Mouse (Mus musculus) adrenal gland, adult 10 weeks (tissue): ENCODE data around the gene Gjd3. TPM values are rescaled to one million over a fixed set of nuclear protein-coding genes. Genes with fewer than 3 reads are reported as not detected.

Source experiments
- polyA plus RNA-seq: library from polyadenylated mRNA; stranded (reverse); fragments of 350-450 nt; fragmentation: Illumina TruSeq; extraction: RNeasy Lipid Tissue Mini Kit (QIAGEN cat#74804); gene quantifications from one replicate; pipeline ENCODE4 v1.2.3, GENCODE M21; 2014; ENCODE audit warnings: low read depth, low replicate concordance

Gene Gjd3
- polyA plus RNA-seq, result not detected

GRCm38 (mm10) chr11:98982773-98983133, at the start of gene Gjd3:
Gene Gjd3, minus strand, starts transcription at chr11:98983016.

GRCm38 (mm10) chr11:99023500-99024467, 41.0 kb upstream of the Gjd3 start, which contains the start of gene Top2a:
Gene Top2a, minus strand, starts transcription at chr11:99024189.

Other genes starting within 250 kb of the Gjd3 start
- 10.6 TPM for gene Thra, start 242.4 kb downstream of the Gjd3 start, polyA plus RNA-seq
- gene Nr1d1, start 207.7 kb downstream of the Gjd3 start, polyA plus RNA-seq, result 8.7 TPM
- 93.3 TPM for gene Msl1, start 187.5 kb downstream of the Gjd3 start, polyA plus RNA-seq
- 20.9 TPM for gene Casc3, start 178.1 kb downstream of the Gjd3 start, polyA plus RNA-seq
- gene Rapgefl1, start 146.2 kb downstream of the Gjd3 start, polyA plus RNA-seq, result 0.23 TPM
- 9.9 TPM for gene Wipf2, start 119.4 kb downstream of the Gjd3 start, polyA plus RNA-seq
- 0.58 TPM for gene Cdc6, start 75.2 kb downstream of the Gjd3 start, polyA plus RNA-seq
- gene Rara, start 55.2 kb downstream of the Gjd3 start, polyA plus RNA-seq, result 1.1 TPM
- gene Top2a, start 41.2 kb upstream of the Gjd3 start, polyA plus RNA-seq, result 19.0 TPM
- 23.3 TPM for gene Igfbp4, start 58.2 kb upstream of the Gjd3 start, polyA plus RNA-seq
- gene Tns4, start 106.3 kb upstream of the Gjd3 start, polyA plus RNA-seq, result 0.12 TPM
- gene Ccr7, start 172.1 kb upstream of the Gjd3 start, polyA plus RNA-seq, result not detected
- 138 TPM for gene Smarce1, start 248.0 kb upstream of the Gjd3 start, polyA plus RNA-seq